ENCODE assay signal across 9 mouse cellular contexts in genomic region chr2:104207948-104208347, GRCm38 (mm10).
DNase-seq lines count a peak whose midpoint lies in the region; ATAC-seq and TF ChIP-seq lines count a peak whose summit lies in the region.
"Had no signal": no experiment of that assay in that cellular context is flagged by ENCODE, and none has a peak within 500 bp of the region (broad histone marks: within the 10 kb centered on the region; RNA-seq: fewer than 3 reads in every experiment).

No protein-coding gene starts in this region.

- TF ChIP-seq CTCF in G1E (IDR thresholded peaks at IDR 0.05; ENCODE audit: low read depth, low read length), result no peak
- TF ChIP-seq CTCF in kidney, adult 2 months (conservative IDR thresholded peaks at IDR 0.05; ENCODE audit: insufficient read depth, insufficient read length, low read depth, low read length), result no peak

- DNase-seq in G1E (ENCODE audit: low spot score), result no peak
- peak; percentile 50 for DNase-seq in adrenal gland, adult 8-10 months
- DNase-seq in left cerebral cortex, postnatal 25 days (ENCODE audit: low spot score in 2 of 2), result peak; percentile 67 to 90
- DNase-seq in right cerebral cortex, postnatal 36 days (ENCODE audit: low spot score in 2 of 2), result peak; percentile 72 to 79
- no peak for DNase-seq in heart, adult 18-20 months
- DNase-seq in kidney, adult 2 months, result no peak

- H3K27me3 ChIP-seq in G1E (ENCODE audit: insufficient read depth, low read length), result peaks cover 23% of the 10 kb centered on the region
- H3K27me3 ChIP-seq in forebrain, embryonic 15.5 days, result no peaks in the 10 kb centered on the region
- H3K27me3 ChIP-seq in kidney, adult 2 months (replicated peaks; ENCODE audit: control insufficient read depth, insufficient read depth, low read length), result no peaks in the 10 kb centered on the region
- H3K27me3 ChIP-seq: lung, embryonic 15.5 days had no signal

- no peak overlapping the region for H3K4me3 ChIP-seq in G1E (ENCODE audit: low read depth, low read length)
- no peak overlapping the region for H3K4me3 ChIP-seq in forebrain, embryonic 15.5 days
- no peak overlapping the region for H3K4me3 ChIP-seq in kidney, adult 2 months (ENCODE audit: insufficient read depth, low read depth, low read length)
- H3K4me3 ChIP-seq: lung, embryonic 15.5 days had no signal

- ATAC-seq in G1E (ENCODE audit: extremely low read depth, insufficient number of reproducible peaks, low FRiP score, poor library complexity, severe bottlenecking), result peak; percentile 68
- ATAC-seq in forebrain, embryonic 15.5 days (replicated peaks), result peak; percentile 86
- ATAC-seq in cerebellum, adult (ENCODE audit: insufficient number of reproducible peaks, low FRiP score, low TSS enrichment), result no peak

- no peaks in the 10 kb centered on the region for H3K9me3 ChIP-seq in G1E (replicated peaks)
- H3K9me3 ChIP-seq in forebrain, embryonic 15.5 days, result no peaks in the 10 kb centered on the region
- H3K9me3 ChIP-seq: lung, embryonic 15.5 days had no signal

- H3K9ac ChIP-seq in forebrain, embryonic 15.5 days (replicated peaks), result no peak overlapping the region
- H3K9ac ChIP-seq: lung, embryonic 15.5 days had no signal

- H3K4me1 ChIP-seq in G1E (ENCODE audit: insufficient read depth, low read depth, low read length), result peaks cover 6% of the 10 kb centered on the region
- peaks cover 18% of the 10 kb centered on the region for H3K4me1 ChIP-seq in forebrain, embryonic 15.5 days
- H3K4me1 ChIP-seq in kidney, adult 2 months (ENCODE audit: control insufficient read depth, insufficient read depth, low read length), result no peaks in the 10 kb centered on the region
- H3K4me1 ChIP-seq: lung, embryonic 15.5 days had no signal

- TF ChIP-seq POLR2A in kidney, adult 2 months (IDR thresholded peaks at IDR 0.05; ENCODE audit: low read depth, low read length), result no peak

- peak overlapping the region; percentile 58 for H3K27ac ChIP-seq in forebrain, embryonic 15.5 days (replicated peaks)
- H3K27ac ChIP-seq in kidney, adult 2 months (ENCODE audit: insufficient read depth, low read depth, low read length), result no peak overlapping the region
- H3K27ac ChIP-seq: lung, embryonic 15.5 days had no signal

- 19% methylated on average over 10 of the region's 10 CpGs for WGBS in forebrain, embryonic 15.5 days
- 39% methylated on average over 10 of the region's 10 CpGs for WGBS in kidney, adult 2 months

- H3K36me3 ChIP-seq in G1E (replicated peaks), result no peaks in the 10 kb centered on the region
- peaks cover 7% of the 10 kb centered on the region; the same call in 1 of the 2 replicates for H3K36me3 ChIP-seq in forebrain, embryonic 15.5 days
- H3K36me3 ChIP-seq in kidney, adult 2 months (ENCODE audit: control insufficient read depth, insufficient read depth, low read length), result no peaks in the 10 kb centered on the region
- H3K36me3 ChIP-seq: lung, embryonic 15.5 days had no signal

- no peak overlapping the region for H3K4me2 ChIP-seq in forebrain, embryonic 15.5 days (replicated peaks)
- H3K4me2 ChIP-seq: lung, embryonic 15.5 days had no signal

- intact Hi-C loops in left cerebral cortex, postnatal 25 days (cut with DNase I), result no loop called here

Comparison
In these comparisons a context has a peak if more than half of its experiments do, and no peak if none do; other contexts are left out.
1. DNase-seq: peak in adrenal gland, adult 8-10 months (single experiment), left cerebral cortex, postnatal 25 days (2 of 2) and right cerebral cortex, postnatal 36 days (2 of 2); none in G1E (single experiment), heart, adult 18-20 months (0 of 2) and kidney, adult 2 months (single experiment).